Mouse (Mus musculus) ES-E14 (cell line): ENCODE results near the gene Mpp3. TPM values are rescaled to one million over a fixed set of nuclear protein-coding genes. Genes with fewer than 3 reads are reported as not detected.
"Not testable (repeated sequence)": the region's sequence is repeated elsewhere in the genome, so short reads cannot be mapped to it uniquely, and the experiment has no call there.

Experiments
- DNase-seq: peaks from one replicate; pipeline ENCODE4 v3.0.0-alpha.2; 2013; ENCODE audit warnings: low read depth, low spot score
- H3K27ac ChIP-seq: 2 replicates; pipeline ENCODE4 v1.5.1; 2012; ENCODE audit warnings: low read depth, mild to moderate bottlenecking, low read length, moderate library complexity, mixed read lengths; ENCODE audit not compliant: poor library complexity, insufficient read depth, severe bottlenecking
- H3K36me3 ChIP-seq: 2 replicates; pipeline ENCODE4 v1.6.1; 2012; ENCODE audit warnings: mild to moderate bottlenecking, low read length, moderate library complexity, mixed read lengths; ENCODE audit not compliant: control insufficient read depth, poor library complexity, insufficient read depth, severe bottlenecking
- H3K4me1 ChIP-seq, 2 experiments: fragments of 150-350 bp in 1 of 2; sonication (generic) in 1 of 2; 2 replicates each; pipeline ENCODE4 v1.6.1; 2012; ENCODE audit warnings: low read length in 2 of 2, mild to moderate bottlenecking in 1 of 2, mixed read lengths in 1 of 2; ENCODE audit not compliant: control insufficient read depth in 2 of 2, insufficient read depth in 2 of 2, poor library complexity in 1 of 2
- H3K4me3 ChIP-seq, 2 experiments: fragments of 150-350 bp in 1 of 2; sonication (generic) in 1 of 2; 2 replicates each; pipeline ENCODE4 v1.5.1; 2012; ENCODE audit warnings: low read length in 2 of 2, low read depth in 1 of 2, mild to moderate bottlenecking in 1 of 2, mixed read lengths in 1 of 2; ENCODE audit not compliant: insufficient read depth in 1 of 2, poor library complexity in 1 of 2, severe bottlenecking in 1 of 2
- H3K9ac ChIP-seq: 2 replicates; pipeline ENCODE4 v1.6.1; 2012; ENCODE audit warnings: low read depth, mild to moderate bottlenecking, low read length, mixed read lengths; ENCODE audit not compliant: poor library complexity, insufficient read depth, severe bottlenecking
- H3K9me3 ChIP-seq: fragments of 150-350 bp; sonication (generic); 2 replicates; pipeline ENCODE4 v1.6.1; 2012; ENCODE audit warnings: low read depth, mild to moderate bottlenecking, low read length; ENCODE audit not compliant: control insufficient read depth, insufficient read depth
- CHD2 ChIP-seq: IDR thresholded peaks from 2 replicates; pipeline ENCODE4 v1.6.1; 2014; ENCODE audit warnings: mild to moderate bottlenecking, low read depth, low read length, inconsistent platforms
- HCFC1 ChIP-seq: IDR thresholded peaks from 2 replicates; pipeline ENCODE4 v1.6.1; 2012; ENCODE audit warnings: low read length, inconsistent platforms, borderline replicate concordance; ENCODE audit not compliant: insufficient read depth
- MAFK ChIP-seq: IDR thresholded peaks from 2 replicates; pipeline ENCODE4 v1.6.1; 2014; ENCODE audit warnings: mild to moderate bottlenecking, low read depth, low read length, inconsistent platforms; ENCODE audit not compliant: insufficient read depth
- ZC3H11A ChIP-seq: IDR thresholded peaks from 2 replicates; pipeline ENCODE4 v1.6.1; 2012; ENCODE audit warnings: low read depth, mild to moderate bottlenecking, inconsistent platforms, low read length, borderline replicate concordance
- ZNF384 ChIP-seq: IDR thresholded peaks from 2 replicates; pipeline ENCODE4 v1.6.1; 2012; ENCODE audit warnings: low read depth, low read length, inconsistent platforms
- in situ Hi-C, 2 experiments: fragments of 600-800 bp; cut with MboI; formaldehyde crosslinking; loops; one replicate each; pipeline ENCODE4 v1.15.1; 2025; ENCODE audit warnings: low sequenced_read_pairs in 2 of 2, inconsistent platforms in 1 of 2; ENCODE audit not compliant: unreplicated experiment in 2 of 2
- total RNA-seq: library from RNA; depleted of rRNA; stranded (reverse); fragments of 300-350 nt; gene quantifications from 2 replicates; pipeline ENCODE4 v1.2.3, GENCODE M21; 2012

Mpp3 gene
- total RNA-seq, 1 experiment: 5.2 TPM

GRCm38 (mm10) chr11:101990244-101990643 is 38.0 kb downstream of the Mpp3 start:
- H3K36me3 ChIP-seq: no peaks in the 10 kb centered on the region
- no peak overlapping the region for H3K9ac ChIP-seq
- no peaks in the 10 kb centered on the region for H3K9me3 ChIP-seq
- in situ Hi-C loops: no loop called here
- DNase-seq: no peak
- no peak for TF ChIP-seq MAFK
- no peaks in the 10 kb centered on the region for H3K4me1 ChIP-seq
- H3K27ac ChIP-seq: no peak overlapping the region
- H3K4me3 ChIP-seq: no peak overlapping the region

DNA sequence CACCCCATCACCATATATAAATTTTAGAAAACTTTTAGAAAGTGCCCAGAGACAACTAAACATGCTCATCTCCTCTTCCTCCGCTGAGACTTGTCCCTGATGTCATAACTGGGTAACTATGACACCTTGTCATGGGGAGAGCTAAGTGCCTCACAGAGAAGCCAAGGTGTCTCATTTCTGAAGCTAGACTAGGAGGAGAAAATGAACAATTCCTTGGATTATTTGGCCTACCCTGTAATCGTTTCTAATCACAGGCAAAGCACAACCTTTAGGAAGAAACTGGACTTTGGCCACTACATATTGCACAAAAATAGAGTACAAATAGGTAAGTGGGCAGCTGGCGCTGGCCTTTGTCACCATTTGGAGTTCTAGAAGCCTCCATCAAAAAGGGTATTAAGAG is 41.3 kb downstream of the Mpp3 start, which contains the start of gene Dusp3:
Gene Dusp3, minus strand, starts transcription at position 101 of the 400 bp plus-strand sequence.
- in situ Hi-C loops: no loop called here
- DNase-seq: no peak

DNA sequence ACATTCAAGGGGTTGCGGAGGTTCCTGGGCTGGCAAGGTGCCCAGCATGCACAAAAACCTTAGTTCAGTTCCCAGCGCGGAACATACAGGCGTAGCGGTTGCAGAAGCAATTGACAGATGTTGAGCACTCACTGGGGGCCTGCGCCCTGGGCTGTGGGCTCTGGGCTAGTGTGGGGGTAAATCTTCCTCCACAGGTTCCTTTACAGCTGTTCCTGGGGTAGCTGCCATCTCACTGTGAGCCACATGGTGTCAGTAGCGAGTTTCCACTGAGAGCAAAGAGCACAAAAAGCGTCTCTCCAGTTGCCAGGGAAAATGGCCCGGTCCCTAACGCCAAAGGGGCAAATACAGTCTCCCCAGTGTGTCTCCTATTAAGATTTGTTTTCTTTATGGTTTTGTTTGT is 42.3 kb downstream of the Mpp3 start:
- no peak overlapping the region for H3K27ac ChIP-seq
- H3K9ac ChIP-seq: no peak overlapping the region
- H3K4me3 ChIP-seq: no peak overlapping the region
- H3K36me3 ChIP-seq: peaks cover 7% of the 10 kb centered on the region; the same call in 1 of the 2 replicates
- no peaks in the 10 kb centered on the region for H3K9me3 ChIP-seq
- peak; percentile 53; the same call in 1 of the 2 replicates for TF ChIP-seq ZC3H11A
- TF ChIP-seq ZNF384: no peak
- no peak for TF ChIP-seq HCFC1
- peak; percentile 76 for DNase-seq
- in situ Hi-C loops: no loop called here
- peaks cover 8 to 19% of the 10 kb centered on the region in 2 experiments for H3K4me1 ChIP-seq

More for the DNA sequence above, 41.3 kb downstream of the Mpp3 start, which contains the start of gene Dusp3:
- no peak within 1 kb of the TSS for H3K9ac ChIP-seq
- no peak within 1 kb of the TSS for H3K27ac ChIP-seq
- no peak for TF ChIP-seq MAFK
- TF ChIP-seq ZNF384: no peak
- no peak for TF ChIP-seq CHD2
- no peak for TF ChIP-seq ZC3H11A
- no peak for TF ChIP-seq HCFC1
- H3K9me3 ChIP-seq: no peaks in the 10 kb centered on the region
- H3K36me3 ChIP-seq: peaks cover under 1% of the 10 kb centered on the region; the same call in 1 of the 2 replicates
- peaks cover 8 to 15% of the 10 kb centered on the region in 2 experiments for H3K4me1 ChIP-seq
- H3K4me3 ChIP-seq: no peak within 1 kb of the TSS

DNA sequence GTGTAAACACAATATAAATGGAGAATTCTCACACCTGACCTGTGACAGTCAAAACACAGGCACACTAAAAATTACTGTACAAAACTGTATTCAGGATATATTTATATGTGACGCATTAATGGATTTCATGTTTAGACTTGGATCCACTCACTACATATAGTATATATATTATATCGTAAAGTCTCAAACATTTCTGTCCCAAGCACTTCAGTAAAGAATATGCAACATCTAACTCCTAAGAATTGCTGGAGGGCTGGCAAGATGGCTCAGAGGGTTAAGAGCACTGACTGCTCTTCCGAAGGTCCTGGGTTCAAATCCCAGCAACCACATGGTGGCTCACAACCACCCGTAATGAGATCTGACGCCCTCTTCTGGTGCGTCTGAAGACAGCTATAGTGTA is 42.8 kb downstream of the Mpp3 start:
- not testable (repeated sequence) for H3K9me3 ChIP-seq

GRCm38 (mm10) chr11:101984054-101985025 is 43.9 kb downstream of the Mpp3 start, which contains the start of gene Cfap97d1:
Cfap97d1 (plus strand) TSS chr11:101984279.
- Histone ChIP-seq H3K4me3 (peak within 1 kb of the TSS; percentile 70 to 90), H3K9me3 (no peaks in the 10 kb centered on the region), H3K27ac (peak within 1 kb of the TSS; percentile 51), H3K9ac (peak within 1 kb of the TSS; percentile 91), H3K36me3 (peaks cover 15% of the 10 kb centered on the region; the same call in 1 of the 2 replicates), H3K4me1 (peaks cover 8 to 19% of the 10 kb centered on the region in 2 experiments)
- peak; percentile 94 for DNase-seq
- no peak for TF ChIP-seq ZC3H11A
- TF ChIP-seq MAFK: no peak
- no peak for TF ChIP-seq CHD2
- TF ChIP-seq ZNF384: no peak
- no peak for TF ChIP-seq HCFC1
- in situ Hi-C loops: no loop called here

More for the DNA sequence above, 42.8 kb downstream of the Mpp3 start:
- peaks cover 8 to 19% of the 10 kb centered on the region in 2 experiments for H3K4me1 ChIP-seq
- H3K9ac ChIP-seq, in situ Hi-C loops, H3K27ac ChIP-seq, H3K4me3 ChIP-seq, DNase-seq, H3K36me3 ChIP-seq: not testable (repeated sequence)
